Mouse (Mus musculus): ENCODE results near the gene Psd4. TPM values are rescaled to one million over a fixed set of nuclear protein-coding genes. Genes with fewer than 3 reads are reported as not detected.

The Psd4 gene
- 0.25 and 1.3 TPM in 2 replicates for polyA plus RNA-seq (2015; fragmentation: Nextera tagmentation; extraction: Ambion mirVana)

DNA sequence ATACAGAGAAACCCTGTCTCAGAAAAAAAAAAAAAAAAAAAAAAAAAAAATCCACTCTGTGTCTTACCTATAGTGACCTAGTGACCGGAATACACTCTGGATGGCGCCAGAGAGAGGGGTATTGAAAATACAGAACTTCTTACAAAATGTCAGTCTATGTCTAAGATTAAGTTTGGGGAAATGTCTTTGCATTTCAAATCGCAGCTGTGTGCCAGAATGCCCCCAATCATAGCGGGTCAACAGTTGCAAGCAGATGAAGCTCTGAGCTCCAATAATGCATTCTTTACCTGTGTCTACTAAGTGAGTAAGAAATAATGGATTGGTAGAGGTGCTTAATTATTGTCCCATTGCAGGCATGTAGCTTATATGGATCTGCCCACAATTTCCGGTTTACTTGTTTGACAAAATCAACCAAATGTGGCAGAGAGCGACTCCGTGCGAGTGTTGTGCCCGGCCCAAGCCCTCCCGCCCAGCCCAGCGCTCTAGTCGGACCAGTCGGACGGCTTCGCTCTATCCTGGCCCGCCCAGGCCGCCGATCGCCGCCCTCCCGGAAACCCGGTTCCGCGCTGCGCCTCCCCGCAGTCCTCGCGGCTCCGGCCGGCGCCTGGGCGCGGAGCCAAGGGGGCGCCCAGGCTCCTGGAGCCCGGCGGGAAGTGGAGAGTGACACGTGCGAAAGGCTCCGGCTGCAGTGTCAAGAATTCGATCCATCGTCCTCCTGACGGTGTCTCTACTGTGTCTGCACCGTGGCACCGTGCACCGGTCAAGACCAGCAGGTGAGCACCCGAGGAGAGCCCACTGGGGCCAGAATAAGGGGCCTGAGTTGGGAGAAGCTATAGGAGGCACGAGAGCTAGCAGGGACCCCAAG is at the start of gene Psd4:
Gene Psd4, plus strand, starts transcription at position 551 of the 865 bp plus-strand sequence.
- peak; percentile 93 for ATAC-seq (ENCODE audit: low read depth)
- Histone ChIP-seq H3K27me3 (peaks cover 22% of the 10 kb centered on the region), H3K9me3 (no peaks in the 10 kb centered on the region), H3K27ac (replicated peaks) (no peak within 1 kb of the TSS), H3K9ac (peak within 1 kb of the TSS; percentile 68), H3K4me2 (peak within 1 kb of the TSS; percentile 67), H3K4me1 (replicated peaks) (peaks cover 5% of the 10 kb centered on the region; the same call in 1 of the 2 replicates), H3K36me3 (no peaks in the 10 kb centered on the region), H3K4me3 (peak within 1 kb of the TSS; percentile 42)
- 4% methylated on average over 47 of the region's 47 CpGs for WGBS

GRCm38 (mm10) chr2:24317919-24318598 is 49.3 kb upstream of the Psd4 start:
- no peak for ATAC-seq (ENCODE audit: low read depth)
- no peaks in the 10 kb centered on the region for H3K9me3 ChIP-seq
- no peak overlapping the region for H3K9ac ChIP-seq
- H3K4me3 ChIP-seq, result no peak overlapping the region
- H3K27ac ChIP-seq (replicated peaks), result no peak overlapping the region
- no peaks in the 10 kb centered on the region for H3K27me3 ChIP-seq
- no peak overlapping the region for H3K4me2 ChIP-seq
- no peaks in the 10 kb centered on the region for H3K4me1 ChIP-seq (replicated peaks)
- WGBS, result 78% methylated on average over 4 of the region's 4 CpGs
- H3K36me3 ChIP-seq, result no peaks in the 10 kb centered on the region

DNA sequence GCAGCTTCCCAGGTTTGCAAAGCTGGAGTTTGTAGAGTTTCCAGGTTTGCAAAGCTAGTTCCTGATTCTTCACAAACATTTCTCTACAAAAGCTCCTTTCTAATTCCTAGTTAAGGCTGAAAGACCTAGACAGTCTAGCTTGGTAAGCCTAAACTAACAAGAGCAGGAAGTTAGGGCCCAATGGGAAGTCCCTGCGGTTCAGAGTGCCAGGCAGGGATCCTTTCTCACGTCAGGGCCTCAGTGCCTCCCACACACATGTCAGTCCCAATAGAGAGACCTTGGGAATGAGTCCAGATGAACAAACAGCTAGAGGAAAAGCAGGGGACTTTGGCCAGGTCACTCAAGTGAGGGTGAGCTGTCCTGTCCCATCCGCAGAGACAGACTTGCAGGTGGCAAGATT is 32.0 kb upstream of the Psd4 start:
- Histone ChIP-seq H3K4me2 (no peak overlapping the region), H3K9ac (no peak overlapping the region), H3K27me3 (no peaks in the 10 kb centered on the region), H3K27ac (replicated peaks) (no peak overlapping the region), H3K4me3 (no peak overlapping the region), H3K9me3 (no peaks in the 10 kb centered on the region), H3K36me3 (no peaks in the 10 kb centered on the region), H3K4me1 (replicated peaks) (no peaks in the 10 kb centered on the region)
- ATAC-seq (ENCODE audit: low read depth), result no peak
- WGBS, result 69% methylated on average over 3 of the region's 3 CpGs

GRCm38 (mm10) chr2:24336545-24336944 is 30.8 kb upstream of the Psd4 start, which contains the start of gene Il1rn:
Il1rn (plus strand) TSS chr2:24336853.
- no peak for ATAC-seq (ENCODE audit: low read depth)
- no peaks in the 10 kb centered on the region for H3K36me3 ChIP-seq
- no peak within 1 kb of the TSS for H3K27ac ChIP-seq (replicated peaks)
- H3K27me3 ChIP-seq, result no peaks in the 10 kb centered on the region
- H3K4me1 ChIP-seq (replicated peaks), result no peaks in the 10 kb centered on the region
- no peak within 1 kb of the TSS for H3K4me3 ChIP-seq
- no peaks in the 10 kb centered on the region for H3K9me3 ChIP-seq
- H3K4me2 ChIP-seq, result no peak within 1 kb of the TSS
- no peak within 1 kb of the TSS for H3K9ac ChIP-seq
- WGBS, result 73% methylated on average over 2 of the region's 2 CpGs

DNA sequence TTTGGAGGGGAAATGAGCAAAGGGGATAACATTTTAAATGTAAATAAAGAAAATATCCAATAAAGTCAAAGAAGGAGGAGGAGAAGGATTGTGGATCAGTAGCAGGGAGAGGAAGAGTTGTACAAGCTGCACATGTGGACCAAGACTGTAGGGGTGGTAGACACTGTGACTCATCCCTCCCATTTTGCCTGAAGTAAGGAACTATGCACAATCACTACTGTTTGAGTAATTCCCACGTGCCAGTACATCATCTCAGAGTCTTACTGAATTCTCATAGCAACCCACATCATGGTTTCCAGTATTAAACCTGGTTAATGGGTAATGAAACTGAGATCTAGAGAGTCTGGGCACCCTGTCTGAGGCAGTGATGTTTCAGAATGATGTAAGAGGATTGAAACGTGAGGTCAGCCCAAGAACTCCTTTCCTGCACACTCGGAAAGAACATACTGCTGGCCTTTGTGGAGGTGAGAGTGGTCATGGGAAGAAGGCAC is 25.9 kb upstream of the Psd4 start:
- Histone ChIP-seq H3K27me3 (no peaks in the 10 kb centered on the region), H3K9me3 (no peaks in the 10 kb centered on the region), H3K4me2 (no peak overlapping the region), H3K9ac (no peak overlapping the region), H3K36me3 (no peaks in the 10 kb centered on the region), H3K4me3 (no peak overlapping the region), H3K27ac (replicated peaks) (no peak overlapping the region), H3K4me1 (replicated peaks) (no peaks in the 10 kb centered on the region)
- ATAC-seq (ENCODE audit: low read depth), result no peak
- WGBS, result 74% methylated on average over 3 of the region's 3 CpGs

GRCm38 (mm10) chr2:24344619-24345018 is 22.8 kb upstream of the Psd4 start:
- WGBS, result 80% methylated on average over 4 of the region's 4 CpGs
- no peaks in the 10 kb centered on the region for H3K27me3 ChIP-seq

DNA sequence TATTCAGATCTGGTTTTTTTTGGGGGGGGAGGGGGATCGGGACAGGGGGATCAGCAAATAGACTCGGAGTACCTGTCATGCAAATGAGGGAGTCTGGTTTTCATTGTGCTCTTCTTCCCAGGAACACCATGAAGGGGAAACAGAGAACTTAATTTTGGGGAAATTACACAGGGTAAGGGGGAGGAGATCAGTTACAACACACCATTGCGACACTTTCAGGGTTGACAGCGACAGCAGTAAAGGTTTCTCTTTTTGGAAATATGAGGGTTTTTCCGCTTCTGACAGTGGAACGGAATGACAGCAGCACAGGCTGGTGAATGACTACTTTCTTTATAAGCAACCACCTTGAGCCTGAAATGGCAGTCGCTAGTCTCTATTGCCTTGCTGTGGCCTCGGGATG is 22.3 kb upstream of the Psd4 start:
- Histone ChIP-seq H3K27me3 (no peaks in the 10 kb centered on the region), H3K4me2 (no peak overlapping the region), H3K4me1 (replicated peaks) (no peaks in the 10 kb centered on the region), H3K4me3 (no peak overlapping the region), H3K27ac (replicated peaks) (no peak overlapping the region), H3K9me3 (no peaks in the 10 kb centered on the region), H3K9ac (no peak overlapping the region), H3K36me3 (no peaks in the 10 kb centered on the region)
- ATAC-seq (ENCODE audit: low read depth), result no peak
- 73% methylated on average over 8 of the region's 8 CpGs for WGBS

More at GRCm38 (mm10) chr2:24344619-24345018, 22.8 kb upstream of the Psd4 start:
- H3K4me2 ChIP-seq, result no peak overlapping the region
- H3K4me1 ChIP-seq (replicated peaks), result no peaks in the 10 kb centered on the region
- H3K9me3 ChIP-seq, result no peaks in the 10 kb centered on the region
- H3K27ac ChIP-seq (replicated peaks), result no peak overlapping the region
- H3K9ac ChIP-seq, result no peak overlapping the region
- H3K4me3 ChIP-seq, result no peak overlapping the region
- no peak for ATAC-seq (ENCODE audit: low read depth)
- no peaks in the 10 kb centered on the region for H3K36me3 ChIP-seq

DNA sequence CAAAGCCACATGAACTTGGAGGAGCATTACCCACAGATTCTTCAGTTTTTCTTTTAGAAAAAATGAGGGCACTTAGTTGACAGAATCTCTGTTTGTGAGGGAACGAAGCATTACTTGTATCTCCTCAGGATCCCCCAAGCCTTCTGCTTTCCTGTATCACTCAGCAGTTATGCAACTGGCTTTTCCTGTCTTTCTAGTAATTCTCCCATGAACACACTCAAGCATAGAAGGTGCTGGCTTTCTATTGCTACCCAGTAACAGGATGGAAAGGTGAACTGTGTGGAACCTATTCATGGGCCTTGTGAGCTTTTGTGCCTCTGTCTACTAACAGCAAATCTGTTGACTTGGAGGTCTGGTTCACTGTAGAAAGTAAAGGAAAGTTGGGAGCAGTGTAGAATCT is 19.5 kb upstream of the Psd4 start:
- Histone ChIP-seq H3K27me3 (no peaks in the 10 kb centered on the region), H3K36me3 (no peaks in the 10 kb centered on the region), H3K27ac (replicated peaks) (no peak overlapping the region), H3K4me1 (replicated peaks) (no peaks in the 10 kb centered on the region), H3K9me3 (no peaks in the 10 kb centered on the region), H3K4me2 (no peak overlapping the region), H3K4me3 (no peak overlapping the region), H3K9ac (no peak overlapping the region)
- no peak for ATAC-seq (ENCODE audit: low read depth)
- WGBS, result 84% methylated on average over 1 of the region's 1 CpGs

DNA sequence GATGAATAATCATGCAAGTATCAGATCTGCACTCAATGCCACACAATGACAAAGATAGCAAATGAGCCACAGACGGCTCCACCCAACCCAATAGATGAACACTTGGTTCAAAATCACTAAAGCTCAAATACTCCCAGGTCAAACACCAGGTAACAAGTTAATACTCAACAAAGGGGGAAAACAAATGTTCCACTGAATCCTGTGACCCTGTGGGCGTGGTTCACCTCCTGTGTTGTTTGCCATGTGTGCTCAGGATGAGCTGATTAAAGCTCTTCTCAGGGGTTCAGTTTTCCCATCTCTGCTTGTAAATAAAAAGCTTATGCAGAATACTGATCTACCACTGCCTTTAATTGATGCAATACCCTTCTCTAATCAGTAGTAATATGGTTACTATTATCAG is 16.2 kb upstream of the Psd4 start:
- Histone ChIP-seq H3K27me3 (no peaks in the 10 kb centered on the region), H3K4me1 (replicated peaks) (no peaks in the 10 kb centered on the region), H3K9ac (no peak overlapping the region), H3K27ac (replicated peaks) (no peak overlapping the region), H3K9me3 (no peaks in the 10 kb centered on the region), H3K4me2 (no peak overlapping the region), H3K36me3 (no peaks in the 10 kb centered on the region), H3K4me3 (no peak overlapping the region)
- WGBS, result 91% methylated on average over 2 of the region's 2 CpGs
- no peak for ATAC-seq (ENCODE audit: low read depth)

GRCm38 (mm10) chr2:24353042-24353441 is 14.3 kb upstream of the Psd4 start:
- Histone ChIP-seq H3K27me3 (no peaks in the 10 kb centered on the region), H3K27ac (replicated peaks) (no peak overlapping the region), H3K4me2 (no peak overlapping the region), H3K9ac (no peak overlapping the region), H3K36me3 (no peaks in the 10 kb centered on the region), H3K4me1 (replicated peaks) (no peaks in the 10 kb centered on the region), H3K4me3 (no peak overlapping the region), H3K9me3 (no peaks in the 10 kb centered on the region)
- ATAC-seq (ENCODE audit: low read depth), result no peak
- WGBS, result 93% methylated on average over 2 of the region's 2 CpGs

- no peaks in the 10 kb centered on the region for H3K36me3 ChIP-seq
- 21% methylated on average over 1 of the region's 1 CpGs for WGBS
- H3K27me3 ChIP-seq, result no peaks in the 10 kb centered on the region
Measured at GRCm38 (mm10) chr2:24357642-24358041, 9.7 kb upstream of the Psd4 start.

DNA sequence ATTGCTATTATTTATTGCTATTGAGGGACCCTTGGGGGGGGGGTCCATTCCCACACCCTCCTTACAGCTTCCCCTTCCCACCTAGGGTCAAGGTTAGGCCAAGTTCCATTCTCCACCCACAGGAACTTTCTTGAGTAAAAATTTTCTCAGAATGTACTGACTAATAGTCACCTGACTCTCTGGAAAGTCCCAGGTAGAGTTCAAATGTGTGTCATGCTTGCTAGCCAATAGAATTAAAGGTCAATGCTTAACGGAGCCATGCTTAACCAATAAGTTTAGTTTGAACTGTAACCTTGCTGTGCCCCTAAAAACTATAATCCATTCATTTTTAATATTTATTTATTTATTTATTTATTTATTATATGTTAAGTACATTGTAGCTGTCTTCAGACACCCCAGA is 8.0 kb upstream of the Psd4 start:
- Histone ChIP-seq H3K4me3 (no peak overlapping the region), H3K9ac (no peak overlapping the region), H3K9me3 (no peaks in the 10 kb centered on the region), H3K27ac (replicated peaks) (no peak overlapping the region), H3K4me2 (no peak overlapping the region), H3K4me1 (replicated peaks) (no peaks in the 10 kb centered on the region), H3K27me3 (no peaks in the 10 kb centered on the region), H3K36me3 (no peaks in the 10 kb centered on the region)
- 98% methylated on average over 1 of the region's 1 CpGs for WGBS
- ATAC-seq (ENCODE audit: low read depth), result no peak

More at GRCm38 (mm10) chr2:24357642-24358041, 9.7 kb upstream of the Psd4 start:
- H3K4me3 ChIP-seq, result no peak overlapping the region
- no peaks in the 10 kb centered on the region for H3K9me3 ChIP-seq
- no peak overlapping the region for H3K9ac ChIP-seq
- no peak for ATAC-seq (ENCODE audit: low read depth)
- no peaks in the 10 kb centered on the region for H3K4me1 ChIP-seq (replicated peaks)
- no peak overlapping the region for H3K27ac ChIP-seq (replicated peaks)
- no peak overlapping the region for H3K4me2 ChIP-seq
